Comparison of ENCODE assay signal across 8 mouse cellular contexts in genomic region chr10:30199501-30199900, GRCm38 (mm10). TPM values are rescaled to one million over a fixed set of nuclear protein-coding genes. Genes with fewer than 3 reads are reported as not detected.
DNase-seq lines count a peak whose midpoint lies in the region; ATAC-seq and TF ChIP-seq lines count a peak whose summit lies in the region.

No protein-coding gene starts in this region.

- 58% methylated on average over 5 of the region's 5 CpGs for WGBS in heart, embryonic 11.5 days (ENCODE audit: insufficient replicate concordance)
- WGBS in forebrain, embryonic 13.5 days, result 57% methylated on average over 5 of the region's 5 CpGs
- 41% methylated on average over 5 of the region's 5 CpGs for WGBS in liver, embryonic 14.5 days (ENCODE audit: insufficient replicate concordance)

- H3K4me1 ChIP-seq in heart, embryonic 11.5 days (ENCODE audit: control insufficient read depth, insufficient read depth, low read length), result 0 out of 2 replicates have a peak, but pooled peaks cover 2% of the 10 kb centered on the region
- H3K4me1 ChIP-seq in forebrain, embryonic 13.5 days, result peaks cover 6% of the 10 kb centered on the region
- H3K4me1 ChIP-seq in liver, embryonic 14.5 days (replicated peaks; ENCODE audit: control insufficient read depth in 2 of 2, insufficient read depth in 2 of 2, low read length in 1 of 2), result peaks cover 3 to 5% of the 10 kb centered on the region in 2 experiments; a peak in 2 of 4 replicates

- H3K27me3 ChIP-seq in heart, embryonic 11.5 days (ENCODE audit: control insufficient read depth, insufficient read depth, low read length), result no peaks in the 10 kb centered on the region
- no peaks in the 10 kb centered on the region for H3K27me3 ChIP-seq in forebrain, embryonic 13.5 days
- no peaks in the 10 kb centered on the region for H3K27me3 ChIP-seq in liver, embryonic 14.5 days (ENCODE audit: control insufficient read depth, insufficient read depth, low read length)

- DNase-seq in heart, postnatal 25 days (ENCODE audit: low spot score), result no peak
- peak in 1 of 3 experiments; percentile 10 for DNase-seq in liver, embryonic 14.5 days (ENCODE audit: low read depth in 3 of 3, low spot score in 3 of 3)
- DNase-seq in frontal cortex, postnatal 25 days (ENCODE audit: low spot score in 2 of 2), result no peak
- DNase-seq in gastrocnemius, adult 18-20 months (ENCODE audit: low spot score), result no peak
- DNase-seq in layer of hippocampus, postnatal 14 days (ENCODE audit: low spot score in 2 of 2), result no peak

- no peak for TF ChIP-seq EP300 in liver, embryonic 14.5 days (IDR thresholded peaks at IDR 0.05; ENCODE audit: low read depth)

- no peak for TF ChIP-seq CTCF in liver, embryonic 14.5 days (IDR thresholded peaks at IDR 0.05; ENCODE audit: low read depth)

- ATAC-seq in heart, embryonic 11.5 days (replicated peaks; ENCODE audit: insufficient number of reproducible peaks, low FRiP score, low TSS enrichment), result no peak
- peak; percentile 18 for ATAC-seq in CD4-positive, CD25-positive, alpha-beta regulatory T cell, adult 4 months
- ATAC-seq in forebrain, embryonic 13.5 days, result no peak
- no peak for ATAC-seq in liver, embryonic 14.5 days (ENCODE audit: insufficient read depth)

- H3K4me2 ChIP-seq in heart, embryonic 11.5 days, result peak overlapping the region; percentile 72
- H3K4me2 ChIP-seq in forebrain, embryonic 13.5 days, result peak overlapping the region; percentile 80
- peak overlapping the region; percentile 70 for H3K4me2 ChIP-seq in liver, embryonic 14.5 days (ENCODE audit: low read depth)

- peak overlapping the region; percentile 94 for H3K9ac ChIP-seq in heart, embryonic 11.5 days (ENCODE audit: low read depth, low read length)
- H3K9ac ChIP-seq in forebrain, embryonic 13.5 days, result peak overlapping the region; percentile 75
- H3K9ac ChIP-seq in liver, embryonic 14.5 days (replicated peaks), result peak overlapping the region; percentile 91

- intact Hi-C loops in heart, postnatal 25 days (cut with DNase I), result no loop called here

- H3K4me3 ChIP-seq in heart, embryonic 11.5 days (ENCODE audit: low read depth, low read length), result peak overlapping the region; percentile 88
- H3K4me3 ChIP-seq in forebrain, embryonic 13.5 days, result peak overlapping the region; percentile 82
- H3K4me3 ChIP-seq in liver, embryonic 14.5 days (ENCODE audit: insufficient read depth in 1 of 2, low read depth in 2 of 2, low read length in 2 of 2), result peak overlapping the region; percentile 90 to 93

- no peak overlapping the region for H3K27ac ChIP-seq in heart, embryonic 11.5 days (ENCODE audit: low read depth, low read length)
- no peak overlapping the region for H3K27ac ChIP-seq in forebrain, embryonic 13.5 days
- H3K27ac ChIP-seq in liver, embryonic 14.5 days, result no peak overlapping the region

- no peaks in the 10 kb centered on the region for H3K36me3 ChIP-seq in heart, embryonic 11.5 days (ENCODE audit: control insufficient read depth, insufficient read depth, low read length)
- H3K36me3 ChIP-seq in forebrain, embryonic 13.5 days (ENCODE audit: poor library complexity, severe bottlenecking), result no peaks in the 10 kb centered on the region
- H3K36me3 ChIP-seq in liver, embryonic 14.5 days (replicated peaks; ENCODE audit: control insufficient read depth, insufficient read depth, low read depth), result no peaks in the 10 kb centered on the region; the same call in 1 of the 2 replicates

- no peaks in the 10 kb centered on the region for H3K9me3 ChIP-seq in heart, embryonic 11.5 days (replicated peaks; ENCODE audit: control insufficient read depth, low read length)
- no peaks in the 10 kb centered on the region for H3K9me3 ChIP-seq in forebrain, embryonic 13.5 days (replicated peaks)
- no peaks in the 10 kb centered on the region for H3K9me3 ChIP-seq in liver, embryonic 14.5 days (ENCODE audit: control insufficient read depth, low read length)

RNA-seq across cellular contexts. Expression of gene Cenpw, which starts 0.9 kb away (rescaled TPM):
- 47.9 and 52.0 TPM in 2 replicates for polyA plus RNA-seq in heart, embryonic 11.5 days (2014; fragmentation: Nextera tagmentation; extraction: Ambion mirVana)
- total RNA-seq in heart, postnatal 25 days (2021), result under 1 TPM; 0.28 to 0.70 TPM
- polyA plus RNA-seq in CD4-positive, CD25-positive, alpha-beta regulatory T cell, adult 4 months (2017; shearing (Covaris generic)), result 1 to 10 TPM; 3.7 to 4.1 TPM
- polyA plus RNA-seq in forebrain, embryonic 13.5 days (2015; fragmentation: Nextera tagmentation; extraction: Ambion mirVana), result 47.3 and 54.8 TPM in 2 replicates
- polyA plus RNA-seq in liver, embryonic 14.5 days (2012; rRNA removed), result 7.4 and 15.9 TPM in 2 replicates
- 44.8 and 44.9 TPM in 2 replicates for polyA plus RNA-seq in liver, embryonic 14.5 days (2014; fragmentation: Nextera tagmentation; extraction: Ambion mirVana)
- total RNA-seq in gastrocnemius, adult 18-20 months (2021), result under 1 TPM; 0.24 to 0.68 TPM
- 1 to 10 TPM; 1.4 to 3.6 TPM for total RNA-seq in layer of hippocampus, postnatal 14 days (2021)
